Mouse (Mus musculus) lung, postnatal 0 days (tissue): ENCODE measurements around the gene Abcg2.

Experiments
- CTCF ChIP-seq: IDR thresholded peaks from 2 replicates; pipeline ENCODE4 v1.5.1; 2016; ENCODE audit warnings: antibody characterized with exemption, mild to moderate bottlenecking
- EP300 ChIP-seq: IDR thresholded peaks from 2 replicates; pipeline ENCODE4 v1.6.1; 2016; ENCODE audit warnings: antibody characterized with exemption, mild to moderate bottlenecking, control low read depth

DNA sequence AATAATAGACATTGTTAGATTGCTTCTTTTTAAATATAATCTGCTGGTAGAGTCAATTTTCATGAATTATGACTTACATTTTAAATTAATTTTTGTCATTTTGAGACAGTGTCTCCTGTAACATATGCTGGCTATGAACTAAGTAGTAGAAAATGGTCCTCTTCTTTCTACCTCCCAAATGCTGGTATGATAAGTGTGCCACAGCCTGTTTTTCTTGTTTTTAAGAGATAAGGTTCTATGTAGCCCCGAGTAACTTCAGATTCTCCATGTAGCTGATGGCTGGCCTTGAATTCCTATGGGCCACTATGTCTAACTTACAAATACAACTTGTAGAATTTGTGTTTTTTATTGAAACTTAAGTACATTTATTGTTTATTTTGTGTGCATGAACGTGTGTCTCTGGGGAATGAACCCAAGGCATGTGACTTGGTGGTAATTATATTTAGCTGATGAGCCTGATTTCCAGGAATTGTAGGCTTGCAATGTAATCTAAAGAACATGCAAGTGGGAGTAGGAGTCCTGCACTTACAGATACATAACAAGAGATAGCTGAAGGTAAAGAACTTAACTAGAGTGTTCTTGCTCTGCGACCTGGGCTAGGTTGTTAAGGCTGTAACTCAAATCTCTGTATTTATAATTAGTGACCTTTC lies 63.9 kb downstream of the Abcg2 start:
- TF ChIP-seq EP300 (no peak), CTCF (no peak)
